13 mouse cellular contexts compared by ENCODE assay signal in the genomic region with DNA sequence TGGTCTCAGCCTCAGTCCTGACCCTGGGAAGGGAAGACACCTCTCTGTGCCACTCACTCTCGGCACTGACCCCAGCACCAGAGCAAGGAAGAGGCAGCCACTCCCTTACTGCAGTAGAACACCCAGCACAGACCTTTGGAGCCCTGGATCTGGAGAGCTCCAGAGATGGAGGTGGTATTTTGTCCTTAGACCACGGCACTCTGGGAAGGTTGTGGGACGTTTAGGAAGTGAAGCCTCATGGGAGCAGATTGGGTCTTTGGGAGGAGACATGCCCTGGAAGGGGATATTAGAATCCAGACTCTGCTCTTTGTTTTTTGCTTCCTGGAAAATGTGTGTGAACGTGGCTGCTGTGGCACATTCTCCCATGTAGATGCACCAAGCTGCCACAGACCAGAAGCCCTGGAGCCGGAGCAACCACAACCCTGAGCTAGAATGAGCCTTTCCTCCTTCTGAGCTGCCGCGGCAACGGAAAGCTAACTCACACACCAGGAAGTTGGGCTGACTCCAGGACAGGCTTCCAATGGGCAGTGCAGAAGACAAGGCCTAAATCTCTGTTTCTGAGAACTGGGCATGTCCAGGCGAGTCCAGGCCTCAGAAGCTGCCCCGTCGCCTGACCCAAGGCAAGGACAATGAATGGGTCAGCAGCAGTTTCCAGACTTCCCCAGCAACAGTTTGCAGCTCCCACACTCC.
DNase-seq lines count a peak whose midpoint lies in the region; ATAC-seq lines count a peak whose summit lies in the region.
"Had no signal": no experiment of that assay in that cellular context is flagged by ENCODE, and none has a peak within 500 bp of the region (broad histone marks: within the 10 kb centered on the region; RNA-seq: fewer than 3 reads in every experiment).

No protein-coding gene starts in this region.

- ATAC-seq in cerebellum, adult (ENCODE audit: insufficient number of reproducible peaks, low FRiP score, low TSS enrichment), result no peak
- 0 out of 2 replicates have a peak, but pooled peaks have one; percentile 48 for ATAC-seq in neural tube, embryonic 15.5 days (ENCODE audit: low FRiP score)

- no peaks in the 10 kb centered on the region for H3K36me3 ChIP-seq in midbrain, embryonic 10.5 days
- H3K36me3 ChIP-seq in neural tube, embryonic 15.5 days, result no peaks in the 10 kb centered on the region
- H3K36me3 ChIP-seq: embryonic facial prominence, embryonic 15.5 days; heart, embryonic 15.5 days; limb, embryonic 13.5 days; lung, embryonic 15.5 days had no signal

- H3K27me3 ChIP-seq in midbrain, embryonic 10.5 days (ENCODE audit: low read depth, poor library complexity, severe bottlenecking), result peaks cover 83% of the 10 kb centered on the region
- H3K27me3 ChIP-seq in neural tube, embryonic 15.5 days (replicated peaks), result no peaks in the 10 kb centered on the region
- H3K27me3 ChIP-seq: embryonic facial prominence, embryonic 15.5 days; heart, embryonic 15.5 days; lung, embryonic 15.5 days had no signal

- 0 out of 2 replicates have a peak overlapping the region, but pooled peaks have one; percentile 14 for H3K9ac ChIP-seq in neural tube, embryonic 15.5 days (replicated peaks)
- H3K9ac ChIP-seq: embryonic facial prominence, embryonic 15.5 days; heart, embryonic 15.5 days; limb, embryonic 13.5 days; lung, embryonic 15.5 days had no signal

- peaks cover 51% of the 10 kb centered on the region for H3K4me1 ChIP-seq in midbrain, embryonic 10.5 days
- H3K4me1 ChIP-seq in neural tube, embryonic 15.5 days, result peaks cover 36% of the 10 kb centered on the region
- H3K4me1 ChIP-seq: embryonic facial prominence, embryonic 15.5 days; heart, embryonic 15.5 days; lung, embryonic 15.5 days had no signal

- H3K4me3 ChIP-seq in midbrain, embryonic 10.5 days, result peak overlapping the region; percentile 22; the same call in 1 of the 2 replicates
- no peak overlapping the region for H3K4me3 ChIP-seq in neural tube, embryonic 15.5 days (replicated peaks)
- H3K4me3 ChIP-seq: embryonic facial prominence, embryonic 15.5 days; heart, embryonic 15.5 days; limb, embryonic 13.5 days; lung, embryonic 15.5 days had no signal

- H3K9me3 ChIP-seq in midbrain, embryonic 10.5 days (replicated peaks), result peaks cover 17% of the 10 kb centered on the region
- no peaks in the 10 kb centered on the region for H3K9me3 ChIP-seq in neural tube, embryonic 15.5 days (replicated peaks)
- H3K9me3 ChIP-seq: heart, embryonic 15.5 days; limb, embryonic 13.5 days; lung, embryonic 15.5 days had no signal

- WGBS in midbrain, embryonic 10.5 days, result 55% methylated on average over 11 of the region's 11 CpGs
- WGBS in neural tube, embryonic 15.5 days, result 48% methylated on average over 11 of the region's 11 CpGs

- peak overlapping the region; percentile 81 for H3K27ac ChIP-seq in midbrain, embryonic 10.5 days (replicated peaks)
- peak overlapping the region; percentile 61 for H3K27ac ChIP-seq in neural tube, embryonic 15.5 days (replicated peaks)
- H3K27ac ChIP-seq: embryonic facial prominence, embryonic 15.5 days; heart, embryonic 15.5 days; limb, embryonic 13.5 days; lung, embryonic 15.5 days had no signal

- peak; percentile 16 to 24 for DNase-seq in cerebellum, adult 18-20 months
- DNase-seq in retina, embryonic 14.5 days (ENCODE audit: low spot score), result peak; percentile 2
- no peak for DNase-seq in retina, postnatal 1 day
- DNase-seq in midbrain, embryonic 10.5 days (ENCODE audit: low spot score), result peak; percentile 29
- DNase-seq in adrenal gland, postnatal 4 days (ENCODE audit: low spot score in 2 of 2), result no peak
- no peak for DNase-seq in lung, postnatal 36 days
- DNase-seq: kidney, adult 2 months had no signal

- H3K4me2 ChIP-seq in neural tube, embryonic 15.5 days, result no peak overlapping the region
- H3K4me2 ChIP-seq: embryonic facial prominence, embryonic 15.5 days; heart, embryonic 15.5 days; limb, embryonic 13.5 days; lung, embryonic 15.5 days had no signal

Comparison
In these comparisons a context has a peak if more than half of its experiments do, and no peak if none do; other contexts are left out.
1. DNase-seq: peak in cerebellum, adult 18-20 months (2 of 2), retina, embryonic 14.5 days (single experiment) and midbrain, embryonic 10.5 days (single experiment); none in retina, postnatal 1 day (single experiment), adrenal gland, postnatal 4 days (0 of 2) and lung, postnatal 36 days (single experiment).